Mouse (Mus musculus) liver, postnatal 0 days (tissue): Measurements from ENCODE around the gene Spata17.

Experiments used
- CTCF ChIP-seq: sonication (generic); IDR thresholded peaks from 2 replicates; pipeline ENCODE4 v1.5.1; 2016; ENCODE audit warnings: antibody characterized with exemption, low read depth
- EP300 ChIP-seq: IDR thresholded peaks from 2 replicates; pipeline ENCODE4 v1.6.1; 2016; ENCODE audit warnings: antibody characterized with exemption, low read depth, mild to moderate bottlenecking

DNA sequence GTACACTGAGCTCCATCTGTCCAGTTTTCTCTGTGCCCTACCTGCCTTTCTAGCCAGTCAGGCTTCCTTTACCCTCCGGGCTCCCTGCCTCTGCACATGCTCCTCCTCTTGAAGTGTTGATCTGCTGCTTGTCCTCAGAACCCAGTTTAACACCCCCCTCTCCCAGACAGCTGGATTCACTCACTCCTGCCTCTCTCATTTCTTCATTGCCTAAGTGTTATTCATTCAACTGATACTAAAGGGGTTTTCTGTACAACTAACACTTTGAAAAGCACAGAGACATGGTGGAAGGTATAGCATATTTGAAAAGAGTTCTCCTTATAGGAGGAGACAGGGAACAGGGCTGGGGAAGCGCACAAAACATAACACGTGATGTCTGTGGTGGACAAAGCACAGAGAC, 114.1 kb downstream of the Spata17 start:
- TF ChIP-seq CTCF (no peak), EP300 (no peak)
